Mouse (Mus musculus): ENCODE measurements at regions not wholly inside any gene's neighbourhood (a gene's known extent, or its start where the extent isn't known, plus 50 kb on each side); places are given as distances from the start of the nearest gene placed in this dataset.
A peak's percentile ranks its signal among the peaks of the same experiment; 100 is the strongest.

DNA sequence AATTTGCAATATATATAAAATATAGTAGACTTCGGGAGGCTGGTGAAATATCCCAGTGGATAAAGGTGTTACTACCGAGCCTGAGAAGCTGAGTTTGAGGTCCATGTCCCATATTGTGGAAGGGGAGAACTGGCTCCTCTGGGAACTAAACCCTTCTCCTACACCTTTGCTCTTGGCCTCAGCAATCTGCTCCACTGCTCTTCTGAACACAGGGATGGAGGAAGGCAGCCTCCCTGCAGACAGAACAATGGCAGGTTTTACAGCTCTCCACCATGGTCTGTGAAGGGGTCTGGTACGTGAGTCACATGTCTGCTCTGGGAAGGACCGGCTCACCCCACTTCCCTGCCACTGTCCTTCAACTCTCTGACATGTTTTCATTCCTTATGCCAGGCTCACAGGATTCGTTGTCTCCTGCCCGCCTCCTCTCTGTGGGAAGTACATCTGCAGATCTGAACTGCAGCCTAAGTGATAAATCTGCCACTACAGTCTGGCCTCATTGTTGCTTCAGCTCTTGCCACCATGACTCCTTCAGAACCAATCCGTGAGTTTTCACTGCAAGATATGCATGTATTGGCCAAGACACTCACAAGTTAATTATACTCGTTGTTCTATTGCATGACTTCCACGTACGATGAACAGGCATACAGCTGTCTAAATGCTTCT lies 220.0 kb upstream of the Gm9767 start:
- DNase-seq (ENCODE audit: low spot score in 2 of 2): no peak

DNA sequence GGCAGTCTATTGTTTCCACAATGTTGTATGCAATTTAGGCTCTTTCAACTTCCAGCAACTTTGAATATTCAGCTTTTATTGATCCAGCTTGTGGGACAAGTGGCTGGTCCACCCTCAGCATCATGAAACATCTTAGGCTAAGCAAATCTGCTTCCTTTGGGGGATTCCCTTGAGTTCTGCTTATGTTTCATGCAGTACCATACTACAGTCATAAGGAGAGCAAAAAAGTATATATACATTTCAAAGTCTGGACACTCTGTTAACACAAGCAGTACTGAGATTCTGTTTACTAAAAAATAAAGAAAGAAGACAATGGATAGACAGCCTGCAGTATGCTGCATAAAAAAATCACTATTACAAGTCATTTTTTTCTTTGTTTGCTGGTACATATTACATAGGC lies 233.7 kb upstream of the Gm9767 start:
- DNase-seq (ENCODE audit: low spot score in 2 of 2): no peak

DNA sequence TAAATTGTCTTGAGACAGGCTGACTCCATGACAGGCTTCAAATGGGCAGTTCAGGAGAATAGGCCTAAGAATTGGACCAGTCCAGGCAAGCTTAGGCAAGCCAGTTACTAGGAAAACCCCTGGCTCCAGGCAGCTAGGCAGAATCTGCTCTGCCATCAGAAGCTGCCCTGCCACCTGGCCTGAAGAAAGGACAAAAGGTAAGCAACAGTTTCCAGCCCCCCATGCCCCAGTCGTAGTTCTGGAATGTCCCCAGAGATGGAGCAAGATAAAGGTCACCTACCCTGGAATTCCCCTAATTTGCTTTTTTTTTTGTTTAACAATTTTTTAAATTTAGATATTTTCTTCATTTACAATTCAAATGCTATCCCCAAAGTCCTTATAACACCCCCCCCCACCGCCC lies 248.8 kb upstream of the Gm9767 start:
- no peak for DNase-seq (ENCODE audit: low spot score in 2 of 2)

DNA sequence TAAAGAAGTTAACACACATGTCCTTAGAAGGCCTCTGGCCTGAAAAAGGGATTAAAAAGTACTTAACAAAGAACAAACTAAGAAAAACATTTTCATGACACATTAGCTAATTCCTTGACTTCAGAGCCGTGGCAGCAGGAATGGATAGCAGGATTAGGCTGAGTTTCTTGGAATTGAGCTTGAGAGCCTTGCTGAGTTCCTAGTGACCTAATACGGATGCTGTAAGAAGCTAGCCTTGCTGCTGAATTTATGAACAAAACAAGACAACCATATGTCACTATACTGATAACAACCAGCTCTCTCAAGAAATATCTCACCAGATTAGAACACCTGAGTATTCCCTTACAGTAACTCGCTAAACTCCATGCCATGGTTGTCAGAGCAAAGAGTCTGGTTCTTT lies 268.2 kb upstream of the Smlr1 start:
- DNase-seq (ENCODE audit: low spot score in 2 of 2): no peak

DNA sequence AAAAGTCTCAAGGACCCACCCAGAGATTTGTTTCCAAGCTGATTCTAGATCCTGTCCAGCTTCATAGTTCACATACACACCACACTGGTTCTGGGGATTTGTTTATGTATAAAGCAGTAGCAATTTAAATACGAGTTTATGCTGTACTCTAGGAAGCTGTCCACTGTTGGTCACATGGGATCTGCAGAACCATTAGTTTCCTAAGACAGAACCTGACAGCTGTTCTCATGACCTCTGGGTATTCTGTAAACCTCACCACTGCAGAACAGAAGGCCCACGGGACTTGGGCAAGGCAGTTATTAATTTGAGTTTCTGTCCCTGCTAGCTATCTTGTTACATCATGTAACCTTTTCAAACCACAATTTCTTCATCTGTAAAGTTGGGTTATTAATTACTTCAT lies 265.4 kb upstream of the Smlr1 start:
- no peak for DNase-seq (ENCODE audit: low spot score in 2 of 2)

DNA sequence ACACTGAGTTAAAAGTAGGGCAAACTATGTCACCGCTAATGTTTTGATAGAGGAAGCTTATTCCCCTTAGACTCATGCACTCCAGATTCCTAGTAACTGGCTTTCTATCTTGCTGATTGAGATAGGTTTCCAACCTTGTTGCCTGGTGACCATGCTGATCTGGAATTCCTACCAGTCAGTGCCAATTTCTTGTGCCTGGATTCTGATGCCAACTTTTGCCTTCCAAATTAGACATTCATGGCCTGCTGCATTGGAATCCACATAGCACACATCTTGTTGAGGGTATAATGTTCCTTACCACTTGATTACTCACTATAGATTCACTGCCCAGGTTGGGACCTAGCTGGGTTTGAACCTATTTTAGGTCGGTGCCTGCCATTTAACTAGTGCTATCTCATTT lies 262.8 kb upstream of the Smlr1 start:
- no peak for DNase-seq (ENCODE audit: low spot score in 2 of 2)

DNA sequence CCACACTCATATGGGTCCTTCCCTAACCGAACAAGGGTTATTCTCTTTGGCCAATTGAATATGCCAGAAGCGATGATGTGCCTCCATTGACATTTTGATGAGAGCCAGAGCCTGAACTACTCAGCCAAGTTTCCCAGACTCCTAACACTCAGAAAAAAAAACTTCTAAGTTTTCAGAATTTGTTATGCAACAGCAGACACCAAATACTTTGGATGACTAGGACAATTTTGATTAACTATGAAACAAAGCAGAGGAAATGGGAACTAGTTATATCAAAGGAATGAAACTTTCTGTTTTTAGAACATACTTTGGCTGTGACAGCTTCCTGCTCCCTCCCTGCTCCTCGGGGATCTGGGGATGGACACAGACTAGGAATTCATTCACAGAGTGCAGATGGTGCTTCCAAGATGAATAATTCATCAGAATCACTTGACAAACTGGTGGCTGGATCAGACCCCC lies 254.3 kb upstream of the Smlr1 start:
- DNase-seq (ENCODE audit: low spot score in 2 of 2): no peak

DNA sequence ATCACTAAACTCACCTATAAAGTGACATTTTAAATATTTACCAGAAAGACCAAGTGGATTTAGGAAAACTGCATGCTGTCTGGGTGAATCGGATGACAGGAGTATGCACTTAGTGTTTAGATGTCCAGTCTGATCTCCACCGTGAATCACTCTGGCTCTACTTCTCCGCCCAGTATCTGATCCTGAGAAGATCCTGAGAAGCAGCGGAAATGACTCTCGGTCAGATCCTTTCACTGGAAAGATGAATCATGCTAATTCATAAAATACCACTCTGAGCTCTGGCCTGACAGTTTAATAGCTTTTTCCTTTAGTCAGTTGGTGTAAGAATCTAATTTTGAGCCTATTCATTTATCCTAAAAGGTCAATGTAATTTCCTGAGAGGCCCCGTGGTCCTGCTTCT lies 252.6 kb upstream of the Smlr1 start:
- no peak for DNase-seq (ENCODE audit: low spot score in 2 of 2)

DNA sequence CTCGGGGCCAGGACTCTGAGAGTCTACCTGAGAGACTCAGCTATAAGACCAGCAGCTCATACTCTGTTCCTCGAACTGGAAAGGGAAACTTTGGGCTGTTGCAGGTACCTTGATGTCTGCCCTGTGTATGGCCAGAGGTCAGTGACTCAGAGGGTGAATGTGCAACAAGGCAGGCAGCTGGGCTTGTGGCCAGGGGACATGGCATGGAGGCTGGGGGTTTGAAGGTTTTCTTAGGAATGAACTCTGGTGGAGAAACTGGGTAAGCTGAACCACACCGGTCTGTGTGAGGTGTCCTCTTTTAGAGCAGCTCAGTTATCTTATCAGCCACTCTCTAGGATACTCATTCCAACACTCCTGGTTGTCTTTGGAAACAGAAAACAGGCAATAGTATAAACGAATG lies 251.9 kb upstream of the Smlr1 start:
- no peak for DNase-seq (ENCODE audit: low spot score in 2 of 2)

DNA sequence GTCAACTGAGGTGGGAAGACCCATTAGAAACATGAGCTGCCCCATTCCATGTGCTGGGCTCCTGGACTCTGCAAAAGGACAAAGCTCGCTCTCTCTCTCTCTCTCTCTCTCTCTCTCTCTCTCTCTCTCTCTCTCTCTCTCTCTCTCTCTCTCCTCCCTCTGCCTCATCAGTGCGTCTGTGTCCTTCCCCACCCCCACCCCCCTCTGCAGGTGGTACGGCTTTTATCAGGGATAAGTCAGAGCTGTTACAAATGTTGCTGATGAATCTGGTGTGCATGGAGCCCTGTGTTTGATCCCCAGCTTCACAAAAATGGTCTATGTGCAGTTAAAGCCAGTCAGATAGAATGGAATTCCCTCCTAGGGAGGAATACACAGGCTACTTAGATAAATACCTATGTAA lies 247.8 kb upstream of the Smlr1 start:
- DNase-seq (ENCODE audit: low spot score in 2 of 2): no peak

DNA sequence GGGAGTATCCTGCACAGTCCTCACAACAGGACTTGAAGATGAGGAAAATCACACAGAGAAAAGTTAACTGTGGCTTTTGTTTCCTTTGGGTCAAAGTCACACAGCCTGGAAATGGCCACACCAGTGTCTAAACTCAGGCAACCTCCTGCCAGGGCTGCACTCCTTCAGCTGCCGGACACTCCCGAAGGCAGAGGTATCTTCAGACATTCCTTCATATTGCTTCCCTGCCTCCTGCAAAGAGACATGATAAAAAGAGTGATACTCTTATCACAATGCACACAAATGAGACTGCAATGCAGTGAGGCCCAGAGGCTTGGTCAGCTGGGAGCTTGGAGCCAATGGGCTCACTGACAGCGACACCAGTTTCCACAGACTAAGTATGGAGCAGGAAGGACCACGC lies 243.4 kb upstream of the Smlr1 start:
- no peak for DNase-seq (ENCODE audit: low spot score in 2 of 2)

DNA sequence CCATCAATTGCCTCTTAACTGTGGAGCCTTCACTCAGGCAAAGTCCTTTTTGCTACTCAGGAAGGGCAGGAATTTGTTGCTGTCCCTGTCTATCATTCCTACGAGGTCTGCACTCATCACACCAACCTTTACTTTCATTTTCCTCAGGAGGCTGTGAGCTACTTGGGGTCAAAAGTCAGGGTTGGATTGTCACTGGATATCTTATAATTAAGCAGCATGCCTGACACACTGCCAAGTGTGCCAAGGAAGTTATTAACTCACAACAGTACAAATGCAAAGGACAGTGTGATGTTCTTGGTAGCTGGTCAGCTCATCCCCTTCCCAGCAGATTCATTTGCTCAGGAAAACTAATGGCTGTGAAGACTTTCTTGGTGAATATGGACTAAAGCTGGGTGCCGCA lies 241.7 kb upstream of the Smlr1 start:
- no peak for DNase-seq (ENCODE audit: low spot score in 2 of 2)

DNA sequence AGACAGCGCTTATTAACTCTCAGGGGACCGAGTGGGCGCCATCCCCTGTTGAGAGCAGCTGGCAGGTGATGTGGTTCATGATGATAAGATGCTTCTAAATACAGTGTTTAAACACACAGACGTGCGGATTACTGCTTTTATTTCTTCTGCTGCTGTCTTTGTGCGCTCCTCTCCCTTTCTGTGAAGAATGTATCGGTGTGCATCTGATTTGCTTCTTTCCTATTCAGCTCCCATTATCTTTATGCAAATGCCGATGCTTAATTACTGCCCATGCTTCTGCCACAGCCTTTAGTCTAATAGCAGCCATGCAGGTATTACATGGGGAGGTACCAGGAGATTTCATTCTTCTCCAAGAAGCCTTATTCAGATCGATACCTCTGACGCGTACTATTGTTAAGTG lies 240.6 kb upstream of the Smlr1 start:
- DNase-seq (ENCODE audit: low spot score in 2 of 2): peak in 1 of 2 experiments; percentile 33

DNA sequence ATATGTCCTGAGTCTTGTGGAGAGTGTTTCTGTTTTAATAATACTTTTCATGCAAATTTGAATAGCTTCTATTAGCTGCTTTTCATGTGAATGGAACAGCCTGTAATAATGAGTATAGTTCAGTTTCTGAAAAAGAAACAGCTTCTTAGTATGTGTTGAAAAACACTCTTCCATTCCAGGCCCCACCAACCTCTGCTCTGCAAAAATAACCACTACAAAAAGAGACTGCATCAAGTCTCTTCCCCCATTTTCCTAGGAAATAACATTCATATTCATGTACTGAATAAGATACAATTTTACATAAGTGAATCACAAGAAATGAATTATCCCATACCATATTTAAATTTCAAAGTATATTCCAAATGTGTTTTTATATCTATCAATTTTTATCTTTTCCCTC lies 234.0 kb upstream of the Smlr1 start:
- no peak for DNase-seq (ENCODE audit: low spot score in 2 of 2)

DNA sequence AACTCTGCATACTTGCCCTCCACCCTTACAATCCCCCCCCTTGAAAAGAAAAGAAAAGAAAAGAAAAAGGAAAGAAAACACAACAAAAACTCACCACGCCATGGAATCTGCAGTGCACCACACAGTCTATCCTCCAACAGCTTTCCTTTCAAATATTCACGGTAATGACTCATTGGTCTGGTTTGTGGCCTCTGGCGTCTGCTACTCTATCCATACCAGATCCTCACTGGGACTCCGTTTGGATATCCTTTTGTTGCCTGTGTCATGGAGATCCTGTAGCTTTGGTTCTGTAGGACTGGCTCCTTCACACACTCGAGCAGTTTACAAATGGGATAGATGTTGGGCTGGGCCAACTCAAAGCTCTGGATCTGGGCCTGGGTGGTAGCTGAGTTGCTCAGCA lies 232.4 kb upstream of the Smlr1 start:
- no peak for DNase-seq (ENCODE audit: low spot score in 2 of 2)

DNA sequence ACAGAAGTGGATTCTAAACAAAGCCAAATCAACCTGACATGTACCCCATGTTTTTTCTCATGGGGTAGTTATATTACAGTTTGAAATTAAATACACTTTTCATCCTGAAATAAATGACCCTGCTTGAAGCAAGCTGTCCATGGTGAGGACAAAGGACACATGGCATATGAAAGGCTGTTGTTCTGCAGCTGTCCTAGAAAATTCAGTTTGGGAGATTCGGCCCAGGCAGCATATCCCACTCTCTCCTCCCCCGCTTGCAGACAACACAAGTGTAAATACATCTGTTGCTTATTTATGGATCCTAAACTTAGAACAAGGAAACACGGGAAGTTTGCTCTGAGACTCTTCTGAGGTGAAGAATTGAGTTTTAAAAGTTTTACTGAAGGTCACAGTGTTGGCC lies 218.2 kb upstream of the Smlr1 start:
- no peak for DNase-seq (ENCODE audit: low spot score in 2 of 2)

DNA sequence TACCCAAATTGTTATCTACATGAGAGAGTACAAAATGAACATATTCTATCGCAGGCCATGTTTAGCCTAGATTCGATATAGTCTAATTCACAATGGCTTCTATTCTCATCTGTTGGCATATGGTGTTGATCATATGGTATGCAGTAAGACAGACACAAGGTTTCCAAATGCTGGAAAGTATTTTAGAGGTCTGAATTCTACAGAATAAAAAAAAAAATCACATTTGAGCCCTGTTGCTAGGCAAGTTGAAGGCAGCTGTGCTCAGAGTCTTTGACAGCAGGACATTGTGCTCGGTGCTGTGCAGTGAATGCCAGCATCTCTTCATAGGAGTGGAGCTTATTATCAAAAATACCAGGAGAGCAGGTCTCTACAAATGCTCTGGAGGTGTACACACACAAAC lies 206.6 kb upstream of the Smlr1 start:
- peak; percentile 30 to 55 for DNase-seq (ENCODE audit: low spot score in 2 of 2)

DNA sequence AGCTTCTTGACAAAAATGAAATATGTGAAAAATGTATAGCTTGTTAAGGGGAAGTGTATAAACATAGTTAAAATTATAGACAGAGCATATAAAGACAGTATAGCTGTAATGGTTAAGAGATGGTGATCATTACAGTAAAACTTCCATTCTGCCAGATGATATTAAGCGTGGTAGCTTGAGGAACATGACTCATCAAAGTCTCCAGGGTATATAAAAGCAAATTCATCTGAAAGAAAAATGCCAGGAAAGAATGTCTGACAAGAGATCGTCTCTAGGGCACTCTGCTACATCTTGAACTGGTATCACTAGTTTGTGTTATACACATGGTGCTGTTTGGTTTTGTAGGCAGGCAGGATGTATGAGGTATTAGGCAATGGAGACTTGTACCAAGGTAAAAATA lies 204.9 kb upstream of the Smlr1 start:
- no peak for DNase-seq (ENCODE audit: low spot score in 2 of 2)

DNA sequence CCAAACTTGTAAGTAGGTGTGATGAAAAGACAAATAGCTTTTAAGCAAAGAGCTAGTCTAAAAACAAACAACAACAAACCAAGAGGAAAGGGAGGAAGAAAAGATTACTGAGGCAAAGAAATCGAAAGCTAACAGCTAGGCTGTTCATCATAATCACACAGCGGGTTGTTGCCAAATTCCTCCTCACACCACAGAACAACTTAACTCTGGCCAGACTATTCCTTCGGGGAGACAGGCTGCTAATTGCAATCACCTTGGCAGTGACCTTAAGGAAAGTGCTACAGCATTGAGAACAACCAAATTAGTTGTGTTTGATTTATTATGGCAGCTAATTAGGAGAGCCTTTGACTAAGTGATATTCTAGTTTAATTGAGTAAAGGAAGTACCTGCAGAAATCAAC lies 194.4 kb upstream of the Smlr1 start:
- no peak for DNase-seq (ENCODE audit: low spot score in 2 of 2)

DNA sequence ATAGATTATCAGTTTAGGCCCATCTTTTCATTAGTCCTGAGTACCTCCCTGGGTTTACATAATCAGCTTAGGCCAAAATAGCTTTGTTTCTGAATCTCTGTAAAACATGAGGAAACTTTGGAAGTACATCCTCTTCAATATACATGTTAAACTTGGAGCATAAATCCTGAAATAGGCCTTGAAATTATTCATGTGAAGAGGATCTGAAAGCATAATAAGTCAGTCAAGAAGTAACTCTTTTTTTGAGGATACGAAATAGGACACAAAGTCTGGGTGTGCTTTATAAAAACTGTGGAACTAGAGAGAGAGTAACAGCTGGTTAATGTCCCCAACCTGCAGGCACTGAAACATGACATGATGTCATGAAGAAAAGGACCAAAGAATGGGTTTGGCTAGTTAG lies 187.9 kb upstream of the Smlr1 start:
- DNase-seq (ENCODE audit: low spot score in 2 of 2): no peak

DNA sequence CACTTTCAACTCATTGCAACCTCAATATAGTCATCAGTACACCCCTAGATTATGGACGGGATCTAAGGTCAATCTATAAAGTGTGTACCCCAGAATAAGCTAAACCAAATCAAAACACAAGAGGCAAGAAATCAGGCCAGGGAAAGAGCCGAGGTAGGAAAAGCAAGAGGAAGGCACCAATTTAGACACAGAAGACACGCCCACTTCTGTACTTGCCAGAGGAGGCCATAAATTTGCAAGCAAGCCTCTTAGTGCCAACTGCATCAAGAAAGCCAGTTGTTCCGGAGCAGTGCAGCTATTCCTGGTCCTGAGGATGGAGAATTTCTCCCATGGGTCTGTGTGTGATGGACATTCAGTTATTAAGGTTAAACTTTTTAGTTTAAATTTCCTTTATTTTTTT lies 179.7 kb upstream of the Smlr1 start:
- DNase-seq (ENCODE audit: low spot score in 2 of 2): no peak

DNA sequence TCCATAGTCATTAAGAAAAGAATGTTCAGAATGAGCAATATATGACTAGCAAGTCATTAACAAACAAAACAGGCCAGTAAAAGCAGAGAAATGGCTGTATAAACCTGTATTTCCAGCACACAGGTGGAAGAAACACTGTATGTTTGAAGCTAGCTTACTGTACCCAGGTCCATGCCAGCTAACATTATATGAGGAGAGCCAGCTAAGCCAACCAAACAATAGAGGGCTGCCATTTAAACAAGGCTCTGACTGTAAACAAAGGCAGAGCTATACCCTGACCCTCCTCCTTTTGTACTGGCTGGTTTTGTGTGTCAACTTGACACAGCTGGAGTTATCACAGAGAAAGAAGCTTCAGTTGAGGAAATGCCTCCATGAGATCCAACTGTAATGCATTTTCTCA lies 178.6 kb upstream of the Smlr1 start:
- no peak for DNase-seq (ENCODE audit: low spot score in 2 of 2)

DNA sequence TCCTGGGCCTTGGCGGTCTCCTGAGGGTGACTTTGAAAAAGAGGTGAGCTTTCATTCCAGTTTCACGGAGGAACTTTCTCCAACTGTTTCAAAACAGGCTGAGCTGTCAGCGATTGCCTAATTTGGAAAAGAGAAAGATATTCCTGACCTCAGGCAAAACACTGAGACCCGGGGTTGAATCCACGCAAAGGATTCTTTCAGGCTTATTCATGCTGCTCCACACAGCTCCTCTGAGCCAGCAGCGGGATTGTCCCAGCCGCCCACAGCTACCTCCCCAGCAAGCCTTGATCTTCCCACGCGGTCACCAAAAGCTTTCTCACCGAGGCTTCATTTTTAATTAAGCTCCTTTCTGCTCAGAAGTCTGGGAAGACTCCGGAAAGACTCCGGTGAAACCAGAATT lies 178.0 kb upstream of the Smlr1 start:
- DNase-seq (ENCODE audit: low spot score in 2 of 2): no peak

DNA sequence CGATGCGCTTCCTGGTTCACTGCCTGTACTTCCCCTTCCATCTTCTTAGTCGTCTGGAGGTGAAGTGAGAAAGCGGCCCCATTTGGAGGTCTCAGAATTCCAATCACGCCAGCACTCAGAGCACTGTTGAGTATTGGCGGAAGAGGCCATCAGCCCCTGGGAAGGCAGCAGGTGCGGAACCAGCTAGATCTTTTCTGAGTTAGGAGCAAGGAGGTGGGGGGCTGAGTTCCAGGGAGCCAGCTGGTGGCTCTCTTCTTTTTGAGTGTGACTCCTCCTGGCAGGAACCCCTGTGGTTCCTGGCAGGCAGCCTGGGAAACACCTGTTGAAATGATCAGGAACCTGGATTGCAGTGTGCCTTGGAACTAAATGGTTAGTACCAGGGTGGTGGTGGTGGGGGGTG lies 171.9 kb upstream of the Smlr1 start:
- peak; percentile 38 to 40 for DNase-seq (ENCODE audit: low spot score in 2 of 2)

DNA sequence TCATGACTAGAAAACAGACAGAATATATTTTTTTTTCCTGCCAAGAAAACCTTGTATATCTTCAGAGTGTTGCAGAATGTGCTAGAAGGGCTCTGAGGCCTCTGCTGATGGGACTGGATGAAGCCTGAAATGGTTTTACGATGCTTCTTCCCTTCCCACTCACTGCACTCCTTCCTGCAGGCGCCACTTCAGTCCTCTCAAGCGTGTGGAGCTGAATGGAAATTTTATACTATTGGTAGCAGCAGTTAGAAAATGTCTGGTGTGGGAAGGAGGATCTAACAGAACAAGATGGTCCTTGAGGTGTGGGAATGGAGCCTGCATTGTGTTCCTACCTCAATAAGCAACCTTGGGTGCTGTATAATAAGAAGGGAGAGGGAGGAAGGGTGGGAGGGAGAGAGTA lies 166.1 kb upstream of the Smlr1 start:
- no peak for DNase-seq (ENCODE audit: low spot score in 2 of 2)
